Mouse (Mus musculus): Measurements from ENCODE around the gene Mrpl35.

The Mrpl35 gene

GRCm38 (mm10) chr6:71772156-71772555 is 54.6 kb downstream of the Mrpl35 start:
- H3K36me3 ChIP-seq (ENCODE audit: control insufficient read depth, insufficient read depth, low read length, poor library complexity, severe bottlenecking): no peaks in the 10 kb centered on the region
- no peaks in the 10 kb centered on the region for H3K27me3 ChIP-seq (ENCODE audit: control insufficient read depth, insufficient read depth, low read length, poor library complexity, severe bottlenecking)
- DNase-seq (ENCODE audit: low read depth, low spot score): no peak

- DNase-seq (ENCODE audit: low read depth, low spot score): no peak
- Histone ChIP-seq H3K36me3 (ENCODE audit: control insufficient read depth, insufficient read depth, low read length, poor library complexity, severe bottlenecking) (no peaks in the 10 kb centered on the region), H3K27me3 (ENCODE audit: control insufficient read depth, insufficient read depth, low read length, poor library complexity, severe bottlenecking) (no peaks in the 10 kb centered on the region)
Observed at GRCm38 (mm10) chr6:71771282-71771681, 55.5 kb downstream of the Mrpl35 start.

GRCm38 (mm10) chr6:71770856-71771255 is 55.9 kb downstream of the Mrpl35 start:
- Histone ChIP-seq H3K27me3 (ENCODE audit: control insufficient read depth, insufficient read depth, low read length, poor library complexity, severe bottlenecking) (no peaks in the 10 kb centered on the region), H3K36me3 (ENCODE audit: control insufficient read depth, insufficient read depth, low read length, poor library complexity, severe bottlenecking) (no peaks in the 10 kb centered on the region)
- no peak for DNase-seq (ENCODE audit: low read depth, low spot score)

- no peak for DNase-seq (ENCODE audit: low read depth, low spot score)
- Histone ChIP-seq H3K27me3 (ENCODE audit: control insufficient read depth, insufficient read depth, low read length, poor library complexity, severe bottlenecking) (no peaks in the 10 kb centered on the region), H3K36me3 (ENCODE audit: control insufficient read depth, insufficient read depth, low read length, poor library complexity, severe bottlenecking) (no peaks in the 10 kb centered on the region)
Observed at GRCm38 (mm10) chr6:71769901-71770690, 56.7 kb downstream of the Mrpl35 start.

GRCm38 (mm10) chr6:71767761-71768160 is 59.0 kb downstream of the Mrpl35 start:
- DNase-seq (ENCODE audit: low read depth, low spot score): no peak
- Histone ChIP-seq H3K27me3 (ENCODE audit: control insufficient read depth, insufficient read depth, low read length, poor library complexity, severe bottlenecking) (no peaks in the 10 kb centered on the region), H3K36me3 (ENCODE audit: control insufficient read depth, insufficient read depth, low read length, poor library complexity, severe bottlenecking) (no peaks in the 10 kb centered on the region)
